Mouse (Mus musculus) hindbrain, postnatal 0 days (tissue): ENCODE results near the gene Ccdc155. TPM values are rescaled to one million over a fixed set of nuclear protein-coding genes. Genes with fewer than 3 reads are reported as not detected.

ENCODE experiments used
- ATAC-seq: fragments of 200-750 bp; cut with Nextera tagmentation; 2 replicates; pipeline ENCODE4 v1.8.0; 2017; ENCODE audit warnings: mild to moderate bottlenecking, moderate TSS enrichment, moderate library complexity
- DNase-seq: peaks from one replicate; pipeline ENCODE4 v3.0.0-alpha.2; 2015; ENCODE audit warnings: low spot score
- H3K27ac ChIP-seq: fragments of 300-500 bp; sonication (generic); 2 replicates; pipeline ENCODE4 v1.5.1; 2014; ENCODE audit warnings: mild to moderate bottlenecking
- H3K27me3 ChIP-seq: fragments of 300-500 bp; sonication (generic); 2 replicates; pipeline ENCODE4 v1.6.1; 2014; ENCODE audit warnings: low read length, mixed read lengths; ENCODE audit not compliant: insufficient read depth
- H3K36me3 ChIP-seq: fragments of 300-500 bp; sonication (generic); 2 replicates; pipeline ENCODE4 v1.6.1; 2014; ENCODE audit warnings: low read length, mixed read lengths; ENCODE audit not compliant: insufficient read depth
- H3K4me1 ChIP-seq: fragments of 300-500 bp; sonication (generic); 2 replicates; pipeline ENCODE4 v1.6.1; 2014; ENCODE audit warnings: antibody characterized with exemption, low read length, mixed read lengths; ENCODE audit not compliant: insufficient read depth
- H3K4me2 ChIP-seq: fragments of 300-500 bp; sonication (generic); 2 replicates; pipeline ENCODE4 v1.6.1; 2014; ENCODE audit warnings: low read depth, mild to moderate bottlenecking, low read length, moderate library complexity, mixed read lengths
- H3K4me3 ChIP-seq: fragments of 300-500 bp; sonication (generic); 2 replicates; pipeline ENCODE4 v1.5.1; 2014; ENCODE audit warnings: low read length
- H3K9ac ChIP-seq: fragments of 300-500 bp; sonication (generic); replicated peaks from 2 replicates; pipeline ENCODE4 v1.6.1; 2014; ENCODE audit warnings: mild to moderate bottlenecking, low read length, moderate library complexity, mixed read lengths
- H3K9me3 ChIP-seq: fragments of 300-500 bp; sonication (generic); 2 replicates; pipeline ENCODE4 v1.6.1; 2016; ENCODE audit warnings: low read length, mixed read lengths
- CTCF ChIP-seq: IDR thresholded peaks from 2 replicates; pipeline ENCODE4 v1.5.1; 2016; ENCODE audit warnings: antibody characterized with exemption, control low read depth, low read depth
- WGBS: fragments of 180-500 bp; shearing (Covaris S2); extraction: QIAGEN DNeasy Blood & Tissue Kit; methylation state at CpG from one replicate; pipeline ENCODE4 v1.1.7; 2014; 5-methylcytosine and 5-hydroxymethylcytosine counted together
- polyA plus RNA-seq: library from polyadenylated mRNA; unstranded; fragments of >200 nt; fragmentation: Nextera tagmentation; extraction: Ambion mirVana; gene quantifications from 2 replicates; pipeline ENCODE4 v1.2.1, GENCODE M21; 2015
- total RNA-seq: library from RNA; depleted of rRNA; stranded (reverse); fragments of >200 nt; gene quantifications from 2 replicates; pipeline ENCODE4 v1.2.3, GENCODE M21; 2014

Gene Ccdc155
- total and polyA plus RNA-seq, 2 experiments from 2014 or later: 0.10 to 0.46 TPM

DNA sequence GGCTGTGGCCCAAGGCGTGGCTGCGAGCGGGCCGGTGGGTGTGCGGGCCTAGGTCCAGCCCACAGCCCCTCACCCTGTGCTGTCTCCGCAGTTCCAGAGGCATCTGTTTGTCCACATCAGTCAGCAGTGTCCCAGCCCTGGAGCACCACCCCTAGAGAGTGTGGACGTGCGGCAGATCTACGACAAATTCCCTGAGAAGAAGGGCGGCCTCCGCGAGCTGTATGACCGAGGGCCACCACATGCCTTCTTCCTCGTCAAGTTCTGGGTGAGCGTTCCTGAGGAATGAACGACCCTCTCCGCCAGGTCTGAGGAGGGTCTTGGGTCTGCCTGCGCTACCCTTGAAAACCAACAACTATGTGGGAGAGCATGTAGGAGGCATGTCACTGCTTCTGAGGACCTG is 23.9 kb upstream of the Ccdc155 start:
- Histone ChIP-seq H3K4me2 (no peak overlapping the region), H3K36me3 (peaks cover 10% of the 10 kb centered on the region), H3K4me1 (no peaks in the 10 kb centered on the region; the same call in 1 of the 2 replicates), H3K27me3 (no peaks in the 10 kb centered on the region), H3K4me3 (no peak overlapping the region), H3K27ac (no peak overlapping the region), H3K9ac (no peak overlapping the region), H3K9me3 (no peaks in the 10 kb centered on the region)
- no peak for ATAC-seq
- no peak for DNase-seq
- no peak for TF ChIP-seq CTCF
- WGBS: 82% methylated on average over 18 of the region's 18 CpGs

DNA sequence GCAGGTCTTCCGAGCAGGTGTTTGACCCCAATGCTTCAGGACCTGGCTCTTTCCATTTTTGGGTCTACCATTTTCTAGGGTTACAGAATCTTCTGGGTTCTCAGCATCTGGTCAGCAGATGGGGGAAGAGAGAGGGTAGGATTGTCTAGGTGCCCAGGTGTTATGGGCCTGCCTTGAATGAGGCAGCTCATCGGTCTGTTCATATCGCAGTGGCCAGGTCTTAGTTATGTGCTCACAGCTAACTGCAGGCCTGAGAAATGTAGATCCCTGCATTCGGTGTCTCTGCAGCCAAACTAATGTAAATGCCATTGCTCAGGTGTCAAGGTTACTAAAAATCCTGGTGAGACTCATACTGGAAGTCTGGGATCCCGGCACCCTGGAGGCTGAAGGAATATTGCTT is 21.7 kb upstream of the Ccdc155 start:
- no peak for TF ChIP-seq CTCF
- 97% methylated on average over 5 of the region's 5 CpGs for WGBS
- no peak overlapping the region for H3K27ac ChIP-seq
- H3K9me3 ChIP-seq: no peaks in the 10 kb centered on the region
- ATAC-seq: no peak
- H3K4me3 ChIP-seq: no peak overlapping the region
- no peak overlapping the region for H3K9ac ChIP-seq
- H3K36me3 ChIP-seq: peaks cover 10% of the 10 kb centered on the region
- no peaks in the 10 kb centered on the region for H3K27me3 ChIP-seq
- no peak for DNase-seq
- no peak overlapping the region for H3K4me2 ChIP-seq
- H3K4me1 ChIP-seq: no peaks in the 10 kb centered on the region

DNA sequence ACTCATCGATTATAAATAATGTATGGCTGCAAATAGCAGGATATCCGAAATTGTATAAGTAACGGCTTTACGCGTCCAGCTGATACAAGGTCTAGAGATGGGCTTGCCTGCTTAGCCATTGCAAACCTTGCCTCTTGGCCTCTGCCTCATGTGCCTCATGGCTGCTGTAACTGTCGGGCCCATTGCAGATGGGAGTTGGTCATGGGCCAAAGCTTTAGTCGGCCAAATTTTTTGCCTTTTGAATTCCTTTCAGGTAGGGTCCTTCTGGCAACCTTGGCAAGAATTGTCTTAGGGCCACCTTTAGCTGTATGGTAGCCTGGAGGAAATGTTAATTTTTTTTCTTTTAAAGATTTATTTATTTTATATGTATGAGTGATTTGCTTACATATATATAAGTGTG is 20.1 kb upstream of the Ccdc155 start:
- Histone ChIP-seq H3K4me3 (no peak overlapping the region), H3K27ac (no peak overlapping the region), H3K36me3 (peaks cover 10% of the 10 kb centered on the region), H3K4me1 (no peaks in the 10 kb centered on the region), H3K9me3 (no peaks in the 10 kb centered on the region), H3K4me2 (no peak overlapping the region), H3K27me3 (no peaks in the 10 kb centered on the region), H3K9ac (no peak overlapping the region)
- ATAC-seq (no peak), DNase-seq (no peak)
- 77% methylated on average over 7 of the region's 7 CpGs for WGBS
- no peak for TF ChIP-seq CTCF

DNA sequence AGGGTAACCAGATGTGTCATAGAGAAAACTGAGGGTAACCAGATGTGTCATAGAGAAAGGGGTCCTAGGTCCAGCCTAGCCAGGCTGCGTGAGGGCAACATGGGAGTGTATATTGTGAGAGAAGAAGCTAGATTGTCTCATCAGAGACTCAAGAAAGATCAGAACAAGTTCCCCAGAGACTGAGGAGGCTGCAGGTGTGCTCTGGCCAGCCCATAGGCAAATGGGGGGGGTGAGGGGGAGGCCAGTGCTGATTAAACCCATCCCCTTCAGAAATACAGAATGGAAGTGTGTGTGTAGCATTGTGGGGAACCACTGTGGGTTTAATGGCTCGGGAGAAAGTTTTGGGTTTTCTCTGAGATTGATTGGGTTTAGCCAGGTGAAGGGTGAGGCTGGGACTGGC is 17.0 kb upstream of the Ccdc155 start:
- ATAC-seq: no peak
- 90% methylated on average over 2 of the region's 2 CpGs for WGBS

DNA sequence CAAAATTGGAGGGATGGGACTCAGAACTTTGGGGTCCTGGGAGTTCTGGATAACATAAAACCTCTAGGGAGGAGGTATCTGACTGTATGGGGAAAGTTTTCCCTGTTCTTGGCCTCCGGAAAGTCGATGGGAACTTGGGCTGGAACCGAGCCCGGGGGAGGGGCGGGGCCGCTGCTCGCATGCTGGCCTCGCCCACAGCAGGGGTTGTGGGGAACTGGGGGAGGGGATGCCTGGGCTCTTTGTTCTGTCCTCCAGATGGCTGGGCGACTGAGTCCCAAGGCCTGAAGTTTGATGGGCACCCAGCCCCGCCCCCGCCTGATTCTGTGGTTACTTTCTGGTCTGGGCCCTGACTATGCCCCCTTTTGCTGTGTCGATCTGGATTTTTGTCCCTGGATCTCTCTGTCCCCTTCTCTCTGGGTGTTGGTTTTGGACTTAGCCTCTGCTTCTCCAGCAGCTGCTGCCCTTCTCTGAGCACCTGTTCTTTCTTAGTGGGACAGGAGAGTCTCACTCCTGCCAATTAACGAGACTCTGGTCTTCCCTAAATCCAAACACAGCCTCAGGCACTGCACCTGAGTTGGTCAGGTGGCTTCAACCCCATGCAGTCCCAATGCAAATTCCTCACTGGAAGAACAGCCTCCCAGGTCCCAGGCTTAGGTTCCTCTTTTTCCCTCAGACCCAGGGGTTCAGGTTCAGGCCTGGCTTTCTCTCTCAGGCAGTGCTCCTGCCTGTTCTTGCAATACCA is 11.9 kb upstream of the Ccdc155 start:
- Histone ChIP-seq H3K9ac (peak overlapping the region; percentile 66), H3K27me3 (0 out of 2 replicates have a peak, but pooled peaks cover 5% of the 10 kb centered on the region), H3K27ac (peak overlapping the region; percentile 81), H3K36me3 (no peaks in the 10 kb centered on the region; the same call in 1 of the 2 replicates), H3K4me1 (peaks cover 14% of the 10 kb centered on the region; the same call in 1 of the 2 replicates), H3K4me2 (peak overlapping the region; percentile 71), H3K4me3 (peak overlapping the region; percentile 50), H3K9me3 (no peaks in the 10 kb centered on the region)
- no peak for TF ChIP-seq CTCF
- 2% methylated on average over 13 of the region's 13 CpGs for whole genome bisulfite sequencing
- ATAC-seq (peak; percentile 84), DNase-seq (peak; percentile 87)

More for the DNA sequence above, 17.0 kb upstream of the Ccdc155 start:
- no peak for TF ChIP-seq CTCF
- Histone ChIP-seq H3K4me1 (0 out of 2 replicates have a peak, but pooled peaks cover 6% of the 10 kb centered on the region), H3K27me3 (no peaks in the 10 kb centered on the region), H3K9me3 (no peaks in the 10 kb centered on the region), H3K4me3 (no peak overlapping the region), H3K36me3 (peaks cover 7% of the 10 kb centered on the region; the same call in 1 of the 2 replicates), H3K27ac (no peak overlapping the region), H3K4me2 (no peak overlapping the region), H3K9ac (no peak overlapping the region)
- DNase-seq: no peak

DNA sequence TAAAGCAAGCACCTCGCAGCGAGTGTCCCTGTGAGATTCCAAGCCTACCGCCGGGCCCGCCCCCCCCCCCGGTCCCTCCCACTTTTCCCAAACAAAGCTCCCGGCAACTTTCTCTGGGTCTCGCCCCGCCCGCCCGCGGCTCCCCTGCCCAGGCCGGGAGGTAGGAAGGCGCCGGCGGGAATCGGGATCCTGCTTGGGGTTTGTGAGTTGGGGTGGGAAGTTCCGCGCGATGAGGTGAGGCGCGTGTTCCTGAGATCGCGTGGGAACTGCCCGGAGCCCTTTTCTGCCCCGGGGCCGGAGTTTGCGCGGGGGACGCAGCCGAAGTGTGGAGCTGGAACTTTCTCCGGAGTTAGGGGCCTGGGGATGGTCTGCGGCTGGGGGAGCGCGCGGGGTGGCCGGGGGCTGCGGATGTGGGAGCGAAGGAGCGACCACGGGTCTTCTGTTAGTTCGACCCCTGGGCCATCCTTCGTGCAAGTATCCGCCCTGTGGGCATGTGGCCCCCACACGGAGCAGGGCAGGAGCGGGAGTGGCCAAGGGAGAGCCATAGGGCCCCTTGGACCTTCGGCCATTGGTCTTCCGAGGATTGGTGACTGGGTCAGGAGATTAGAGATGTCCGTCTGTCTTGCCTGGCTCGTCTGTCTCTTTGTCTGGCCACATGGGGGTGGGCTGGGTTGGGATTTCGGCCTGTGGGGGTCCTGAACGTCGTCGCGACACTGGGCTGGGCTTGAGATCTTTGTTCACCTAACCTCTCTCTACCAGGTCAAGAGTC is 11.2 kb upstream of the Ccdc155 start, which contains the start of gene Tead2:
Tead2 (plus strand) TSS at position 81 of the 769 bp plus-strand sequence.
- Histone ChIP-seq H3K36me3 (no peaks in the 10 kb centered on the region; the same call in 1 of the 2 replicates), H3K4me1 (peaks cover 14% of the 10 kb centered on the region; the same call in 1 of the 2 replicates), H3K27ac (peak within 1 kb of the TSS; percentile 81), H3K4me3 (peak within 1 kb of the TSS; percentile 50), H3K27me3 (0 out of 2 replicates have a peak, but pooled peaks cover 5% of the 10 kb centered on the region), H3K4me2 (peak within 1 kb of the TSS; percentile 71), H3K9me3 (no peaks in the 10 kb centered on the region), H3K9ac (peak within 1 kb of the TSS; percentile 66)
- under 1% methylated on average over 54 of the region's 55 CpGs for WGBS
- DNase-seq: peak; percentile 48
- peak; percentile 60 for ATAC-seq
- no peak for TF ChIP-seq CTCF
